Mouse (Mus musculus) hindbrain, embryonic 13.5 days (tissue): ENCODE data around the gene Gm10320. TPM values are rescaled to one million over a fixed set of nuclear protein-coding genes. Genes with fewer than 3 reads are reported as not detected.

Experiments
- ATAC-seq: fragments of 200-750 bp; cut with Nextera tagmentation; 2 replicates; pipeline ENCODE4 v1.8.0; 2017; ENCODE audit warnings: moderate TSS enrichment; ENCODE audit not compliant: low FRiP score
- H3K27ac ChIP-seq: fragments of 300-500 bp; sonication (generic); 2 replicates; pipeline ENCODE4 v1.5.1; 2015; ENCODE audit warnings: inconsistent platforms, mild to moderate bottlenecking, moderate library complexity
- H3K27me3 ChIP-seq: fragments of 300-500 bp; sonication (generic); 2 replicates; pipeline ENCODE4 v1.6.1; 2015; ENCODE audit warnings: mild to moderate bottlenecking, inconsistent platforms
- H3K36me3 ChIP-seq: fragments of 300-500 bp; sonication (generic); 2 replicates; pipeline ENCODE4 v1.6.1; 2015; ENCODE audit warnings: mild to moderate bottlenecking, inconsistent platforms
- H3K4me1 ChIP-seq: fragments of 300-500 bp; sonication (generic); replicated peaks from 2 replicates; pipeline ENCODE4 v1.6.1; 2015; ENCODE audit warnings: inconsistent platforms
- H3K4me2 ChIP-seq: fragments of 300-500 bp; sonication (generic); 2 replicates; pipeline ENCODE4 v1.6.1; 2015; ENCODE audit warnings: inconsistent platforms, mild to moderate bottlenecking, moderate library complexity
- H3K4me3 ChIP-seq: fragments of 300-500 bp; sonication (generic); 2 replicates; pipeline ENCODE4 v1.5.1; 2015; ENCODE audit warnings: mild to moderate bottlenecking, inconsistent platforms
- H3K9ac ChIP-seq: fragments of 300-500 bp; sonication (generic); 2 replicates; pipeline ENCODE4 v1.6.1; 2015; ENCODE audit warnings: mild to moderate bottlenecking, inconsistent platforms
- H3K9me3 ChIP-seq: fragments of 300-500 bp; sonication (generic); 2 replicates; pipeline ENCODE4 v1.6.1; 2016; ENCODE audit warnings: inconsistent platforms
- WGBS: fragments of 180-500 bp; shearing (Covaris S2); methylation state at CpG from one replicate; pipeline ENCODE4 v1.1.7; 2015; 5-methylcytosine and 5-hydroxymethylcytosine counted together
- polyA plus RNA-seq: library from polyadenylated mRNA; unstranded; fragments of >200 nt; fragmentation: Nextera tagmentation; extraction: Ambion mirVana; gene quantifications from 2 replicates; pipeline ENCODE4 v1.2.1, GENCODE M21; 2015

The Gm10320 gene
- polyA plus RNA-seq, 1 experiment from 2014 or later = 0.99 TPM

GRCm38 (mm10) chr13:98477991-98478390, 13.8 kb downstream of the Gm10320 start:
- no peak overlapping the region for H3K4me3 ChIP-seq
- no peak overlapping the region for H3K4me2 ChIP-seq
- no peaks in the 10 kb centered on the region for H3K36me3 ChIP-seq
- H3K27ac ChIP-seq = no peak overlapping the region
- H3K9ac ChIP-seq = no peak overlapping the region
- WGBS = 94% methylated on average over 3 of the region's 3 CpGs
- no peaks in the 10 kb centered on the region for H3K9me3 ChIP-seq
- H3K27me3 ChIP-seq = peaks cover 4% of the 10 kb centered on the region; the same call in 1 of the 2 replicates
- no peak for ATAC-seq
- peaks cover 12% of the 10 kb centered on the region for H3K4me1 ChIP-seq

- no peak overlapping the region for H3K9ac ChIP-seq
- WGBS = 75% methylated on average over 4 of the region's 4 CpGs
- no peak overlapping the region for H3K4me3 ChIP-seq
- no peaks in the 10 kb centered on the region for H3K9me3 ChIP-seq
- no peaks in the 10 kb centered on the region for H3K36me3 ChIP-seq
- no peak for ATAC-seq
- H3K4me1 ChIP-seq = peaks cover 12% of the 10 kb centered on the region
- H3K27ac ChIP-seq = peak overlapping the region; percentile 36
- no peak overlapping the region for H3K4me2 ChIP-seq
- H3K27me3 ChIP-seq = peaks cover 4% of the 10 kb centered on the region; the same call in 1 of the 2 replicates
These were observed 14.8 kb downstream of the Gm10320 start for GRCm38 (mm10) chr13:98476839-98477495.

DNA sequence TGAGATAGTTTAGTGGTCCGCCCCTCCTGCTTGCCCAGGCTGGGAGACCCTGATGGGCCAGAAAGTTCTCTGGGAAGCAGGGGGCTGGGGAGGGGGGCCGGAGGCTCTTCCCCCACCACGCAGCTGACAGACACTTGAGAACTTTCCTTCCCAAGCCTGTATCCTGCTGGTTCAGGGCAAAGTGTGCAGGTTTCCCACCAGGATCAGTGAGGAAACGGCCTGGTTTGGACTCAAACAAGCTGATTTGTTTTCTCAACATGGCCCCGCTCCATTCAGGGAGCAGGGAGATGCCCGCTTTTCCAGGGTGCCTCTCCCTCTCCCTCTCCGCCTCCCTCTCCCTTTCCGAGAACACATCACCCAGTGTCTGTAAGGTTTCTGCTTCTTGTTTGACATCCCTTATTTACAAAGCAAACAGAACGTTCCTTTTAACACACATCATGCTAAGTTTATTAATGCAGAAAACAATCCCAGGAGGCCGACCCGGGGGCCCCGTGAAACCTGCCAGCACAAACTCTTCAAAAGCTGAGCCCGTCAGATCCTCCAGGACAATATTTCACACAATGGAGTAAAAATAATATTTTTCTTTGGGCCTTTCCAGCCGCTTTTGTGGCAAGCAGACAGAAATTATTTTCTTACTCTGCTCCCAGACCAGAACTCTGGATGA, 15.5 kb downstream of the Gm10320 start:
- Histone ChIP-seq H3K27me3 (peaks cover 4% of the 10 kb centered on the region; the same call in 1 of the 2 replicates), H3K36me3 (no peaks in the 10 kb centered on the region), H3K27ac (no peak overlapping the region; the same call in 1 of the 2 replicates), H3K4me1 (peaks cover 12% of the 10 kb centered on the region), H3K9ac (no peak overlapping the region), H3K4me3 (no peak overlapping the region), H3K9me3 (no peaks in the 10 kb centered on the region), H3K4me2 (no peak overlapping the region)
- WGBS = 46% methylated on average over 14 of the region's 14 CpGs
- no peak for ATAC-seq

DNA sequence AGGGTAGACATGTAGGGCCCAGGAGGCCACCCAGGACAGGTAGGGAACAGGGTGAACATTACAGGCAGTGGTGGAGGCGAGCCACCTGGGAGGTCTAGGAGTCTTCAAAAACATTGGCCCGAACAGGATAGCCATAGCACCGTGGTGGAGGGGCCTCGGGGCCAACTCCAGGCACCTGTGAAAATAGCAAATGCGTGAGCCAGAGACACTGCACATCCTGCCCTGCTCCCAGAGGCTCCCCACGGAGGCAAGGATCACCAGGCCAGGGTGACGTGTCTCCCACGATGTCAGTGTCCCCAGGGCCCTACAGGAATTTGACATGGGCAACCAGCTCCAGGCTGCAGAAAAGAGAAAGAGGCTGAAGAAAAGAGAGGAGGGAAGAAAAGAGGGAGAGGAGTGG, 16.1 kb downstream of the Gm10320 start:
- no peak for ATAC-seq
- 51% methylated on average over 8 of the region's 8 CpGs for WGBS

GRCm38 (mm10) chr13:98473034-98473433, 18.8 kb downstream of the Gm10320 start:
- H3K27me3 ChIP-seq = peaks cover 4% of the 10 kb centered on the region; the same call in 1 of the 2 replicates
- H3K27ac ChIP-seq = no peak overlapping the region
- 83% methylated on average over 4 of the region's 4 CpGs for WGBS
- no peaks in the 10 kb centered on the region for H3K36me3 ChIP-seq
- H3K4me2 ChIP-seq = no peak overlapping the region
- peaks cover 12% of the 10 kb centered on the region for H3K4me1 ChIP-seq
- no peak overlapping the region for H3K9ac ChIP-seq
- H3K4me3 ChIP-seq = no peak overlapping the region
- no peaks in the 10 kb centered on the region for H3K9me3 ChIP-seq
- ATAC-seq = no peak

More for the DNA sequence above, 16.1 kb downstream of the Gm10320 start:
- H3K4me3 ChIP-seq = no peak overlapping the region
- no peak overlapping the region for H3K4me2 ChIP-seq
- no peaks in the 10 kb centered on the region for H3K9me3 ChIP-seq
- peaks cover 4% of the 10 kb centered on the region; the same call in 1 of the 2 replicates for H3K27me3 ChIP-seq
- H3K9ac ChIP-seq = no peak overlapping the region
- H3K36me3 ChIP-seq = no peaks in the 10 kb centered on the region
- no peak overlapping the region for H3K27ac ChIP-seq
- peaks cover 12% of the 10 kb centered on the region for H3K4me1 ChIP-seq

DNA sequence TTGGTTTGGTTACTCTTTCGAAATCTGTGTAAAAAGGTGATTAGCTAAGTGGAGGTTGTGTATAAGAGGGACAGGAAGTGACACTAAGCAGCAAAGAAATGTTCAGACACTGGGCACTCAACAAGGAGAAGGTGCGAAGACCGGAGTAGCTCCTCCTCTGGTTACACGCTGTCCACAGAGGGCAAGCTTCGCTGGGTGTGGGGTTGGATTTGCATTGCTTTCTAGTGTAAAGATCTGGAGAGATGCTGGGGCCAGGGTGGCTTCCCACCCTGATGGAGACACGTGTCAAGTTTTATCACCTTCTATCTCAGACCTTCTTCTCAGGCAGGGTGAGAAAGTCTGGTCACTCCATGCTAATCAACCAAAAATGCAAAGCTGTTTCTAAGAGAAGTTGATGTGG, 20.0 kb downstream of the Gm10320 start:
- 76% methylated on average over 6 of the region's 6 CpGs for WGBS
- peaks cover 11% of the 10 kb centered on the region for H3K4me1 ChIP-seq
- no peak overlapping the region for H3K4me3 ChIP-seq

GRCm38 (mm10) chr13:98470321-98470720, 21.5 kb downstream of the Gm10320 start:
- H3K9me3 ChIP-seq = no peaks in the 10 kb centered on the region
- no peak overlapping the region for H3K9ac ChIP-seq
- peaks cover 4% of the 10 kb centered on the region; the same call in 1 of the 2 replicates for H3K27me3 ChIP-seq
- no peak overlapping the region for H3K27ac ChIP-seq
- ATAC-seq = no peak
- no peak overlapping the region for H3K4me2 ChIP-seq
- H3K36me3 ChIP-seq = no peaks in the 10 kb centered on the region
- WGBS = 78% methylated on average over 12 of the region's 12 CpGs
- H3K4me3 ChIP-seq = no peak overlapping the region
- H3K4me1 ChIP-seq = no peaks in the 10 kb centered on the region

More for the DNA sequence above, 20.0 kb downstream of the Gm10320 start:
- Histone ChIP-seq H3K9me3 (no peaks in the 10 kb centered on the region), H3K27ac (no peak overlapping the region), H3K4me2 (no peak overlapping the region), H3K36me3 (no peaks in the 10 kb centered on the region), H3K9ac (no peak overlapping the region), H3K27me3 (peaks cover 4% of the 10 kb centered on the region; the same call in 1 of the 2 replicates)
- no peak for ATAC-seq

DNA sequence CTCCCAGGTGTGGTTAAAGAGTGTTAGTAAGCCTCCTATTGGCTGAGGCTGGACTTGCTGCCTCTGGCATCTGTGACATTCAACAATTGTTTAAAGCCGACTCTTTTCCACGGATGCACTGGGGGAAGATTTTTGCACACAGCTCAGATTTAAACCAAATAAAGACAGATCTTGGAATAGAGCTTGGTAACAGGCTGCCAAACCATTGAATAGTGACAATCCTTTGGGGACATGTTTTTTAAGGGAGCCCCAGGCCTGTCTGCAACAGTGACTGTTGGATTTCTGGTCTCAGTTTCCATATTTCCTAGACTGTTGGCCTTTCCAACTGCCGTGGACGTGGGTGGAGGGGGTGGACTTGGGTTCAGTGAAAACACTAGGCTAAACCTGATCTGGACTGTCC, 21.9 kb downstream of the Gm10320 start:
- Histone ChIP-seq H3K4me3 (no peak overlapping the region), H3K4me1 (no peaks in the 10 kb centered on the region), H3K27me3 (peaks cover 2% of the 10 kb centered on the region; the same call in 1 of the 2 replicates), H3K27ac (no peak overlapping the region), H3K9ac (no peak overlapping the region), H3K4me2 (no peak overlapping the region), H3K36me3 (no peaks in the 10 kb centered on the region), H3K9me3 (no peaks in the 10 kb centered on the region)
- no peak for ATAC-seq
- WGBS = 81% methylated on average over 4 of the region's 4 CpGs

DNA sequence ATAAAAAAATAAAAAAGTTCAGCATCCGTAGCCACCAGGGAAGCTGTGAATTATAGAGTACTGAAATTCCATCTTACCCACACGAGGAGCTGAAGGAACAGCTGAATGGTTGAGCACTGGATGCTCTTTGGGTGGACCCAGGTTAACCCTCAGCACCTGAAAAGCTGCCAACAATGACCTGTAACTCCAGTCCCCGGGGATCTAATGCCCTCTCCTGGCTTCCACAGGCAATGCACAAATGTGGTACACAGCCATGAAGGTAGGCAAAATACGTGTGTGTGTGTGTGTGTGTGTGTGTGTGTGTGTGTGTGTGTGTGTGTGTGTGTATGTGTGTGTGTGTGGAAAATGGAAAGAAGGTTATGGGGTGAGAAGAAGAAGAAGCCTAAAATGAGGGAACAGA, 30.3 kb downstream of the Gm10320 start:
- WGBS = 67% methylated on average over 4 of the region's 4 CpGs
- no peaks in the 10 kb centered on the region for H3K4me1 ChIP-seq
- ATAC-seq = no peak

GRCm38 (mm10) chr13:98456398-98456797, 35.4 kb downstream of the Gm10320 start:
- 75% methylated on average over 2 of the region's 2 CpGs for WGBS
- Histone ChIP-seq H3K9ac (no peak overlapping the region), H3K9me3 (peaks cover 9% of the 10 kb centered on the region; the same call in 1 of the 2 replicates), H3K27ac (no peak overlapping the region), H3K4me3 (no peak overlapping the region), H3K36me3 (no peaks in the 10 kb centered on the region), H3K4me2 (no peak overlapping the region), H3K27me3 (no peaks in the 10 kb centered on the region), H3K4me1 (no peaks in the 10 kb centered on the region)
- ATAC-seq = no peak

More for the DNA sequence above, 30.3 kb downstream of the Gm10320 start:
- Histone ChIP-seq H3K27me3 (no peaks in the 10 kb centered on the region), H3K36me3 (no peaks in the 10 kb centered on the region), H3K4me3 (no peak overlapping the region), H3K9me3 (no peaks in the 10 kb centered on the region), H3K27ac (no peak overlapping the region), H3K4me2 (no peak overlapping the region), H3K9ac (no peak overlapping the region)

DNA sequence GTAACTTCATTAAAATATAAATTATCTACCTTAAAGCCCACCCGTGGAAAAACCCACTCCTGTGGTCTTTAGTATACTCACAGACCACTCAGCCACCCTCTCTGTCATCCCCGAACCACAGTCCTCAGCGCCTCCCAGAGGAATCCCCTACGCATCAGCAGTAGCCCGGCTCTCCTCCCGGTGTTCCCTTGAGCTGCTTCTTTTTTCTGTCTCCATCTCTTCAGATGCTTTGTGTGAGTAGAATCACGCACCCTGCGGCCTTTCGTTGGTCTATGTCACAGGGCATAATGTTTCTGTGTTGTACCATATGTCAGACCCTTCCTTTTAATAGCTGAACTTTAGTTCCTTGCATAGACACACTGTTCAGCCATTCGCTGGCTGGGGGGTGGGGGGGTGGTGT, 36.2 kb downstream of the Gm10320 start:
- Histone ChIP-seq H3K4me3 (no peak overlapping the region), H3K4me2 (no peak overlapping the region), H3K4me1 (no peaks in the 10 kb centered on the region), H3K27me3 (no peaks in the 10 kb centered on the region), H3K36me3 (no peaks in the 10 kb centered on the region), H3K27ac (no peak overlapping the region), H3K9me3 (peaks cover 10% of the 10 kb centered on the region; the same call in 1 of the 2 replicates), H3K9ac (no peak overlapping the region)
- ATAC-seq = no peak
- WGBS = 88% methylated on average over 10 of the region's 10 CpGs

GRCm38 (mm10) chr13:98454224-98454967, 37.4 kb downstream of the Gm10320 start:
- WGBS = 88% methylated on average over 12 of the region's 12 CpGs
- Histone ChIP-seq H3K9me3 (peaks cover 10% of the 10 kb centered on the region; the same call in 1 of the 2 replicates), H3K4me1 (no peaks in the 10 kb centered on the region), H3K4me2 (no peak overlapping the region), H3K9ac (no peak overlapping the region), H3K27ac (no peak overlapping the region), H3K36me3 (no peaks in the 10 kb centered on the region), H3K4me3 (no peak overlapping the region), H3K27me3 (no peaks in the 10 kb centered on the region)
- no peak for ATAC-seq
